Mouse (Mus musculus): Measurements from ENCODE around the gene Hsf2bp.

Gene Hsf2bp

GRCm38 (mm10) chr17:31901461-31902204, 134.5 kb downstream of the Hsf2bp start:
- DNase-seq: peak; percentile 31

GRCm38 (mm10) chr17:31898941-31899340, 137.2 kb downstream of the Hsf2bp start:
- no peak for DNase-seq

- DNase-seq: no peak
Measured at GRCm38 (mm10) chr17:31897186-31897793, 138.9 kb downstream of the Hsf2bp start.

GRCm38 (mm10) chr17:31896751-31897150, 139.4 kb downstream of the Hsf2bp start:
- no peak for DNase-seq

GRCm38 (mm10) chr17:31896311-31896710, 139.8 kb downstream of the Hsf2bp start:
- DNase-seq: no peak
